Mouse (Mus musculus): ENCODE measurements around the gene Abi1.

- TF ChIP-seq POLR2A (IDR thresholded peaks at IDR 0.05; ENCODE audit: control insufficient read depth in 1 of 2, insufficient read depth in 1 of 2, low read depth in 1 of 2, low read length in 2 of 2, poor library complexity in 1 of 2) (no peak), BHLHE40 (IDR thresholded peaks at IDR 0.05; ENCODE audit: borderline replicate concordance, low read depth, low read length) (peak; percentile 94), UBTF (IDR thresholded peaks at IDR 0.05; ENCODE audit: borderline replicate concordance, insufficient read depth, low read depth, low read length) (no peak), EP300 (IDR thresholded peaks at IDR 0.05; ENCODE audit: low read depth in 1 of 2, low read length in 2 of 2) (peak; percentile 44 to 68; a peak in 3 of 4 replicates), CTCF (IDR thresholded peaks at IDR 0.05 in 2 of 3, conservative IDR thresholded peaks at IDR 0.05 in 1 of 3; ENCODE audit: control insufficient read depth in 1 of 3, insufficient read depth in 1 of 3, low read depth in 2 of 3, low read length in 3 of 3, poor library complexity in 1 of 3, severe bottlenecking in 1 of 3) (no peak), GATA1 (IDR thresholded peaks at IDR 0.05; ENCODE audit: low read depth, low read length) (peak; percentile 79), POLR2AphosphoS2 (IDR thresholded peaks at IDR 0.05; ENCODE audit: low read length) (no peak), TAL1 (IDR thresholded peaks at IDR 0.05; ENCODE audit: low read length) (peak; percentile 50), TBP (IDR thresholded peaks at IDR 0.05; ENCODE audit: low read depth, low read length) (no peak), ZNF384 (IDR thresholded peaks at IDR 0.05; ENCODE audit: low read depth, low read length) (no peak), TCF12 (IDR thresholded peaks at IDR 0.05; ENCODE audit: low read depth, low read length) (peak; percentile 78)
Measured at GRCm38 (mm10) chr2:22998804-22999203, 41.2 kb downstream of the Abi1 start.
